Mouse (Mus musculus) megakaryocyte-erythroid progenitor cell, adult 5-6 weeks (primary cell): ENCODE measurements around the gene Spin2c. TPM values are rescaled to one million over a fixed set of nuclear protein-coding genes. Genes with fewer than 3 reads are reported as not detected.

ENCODE experiments used
- ATAC-seq: replicated peaks from 2 replicates; pipeline ENCODE4 v1.8.0; 2016; ENCODE audit warnings: mild to moderate bottlenecking, inconsistent platforms; ENCODE audit not compliant: severe bottlenecking, poor library complexity, low FRiP score, low TSS enrichment
- total RNA-seq, 2 experiments: library from RNA; stranded (forward) in 1 of 2; stranded (reverse) in 1 of 2; fragments of 200-1000, 215-1000 nt in 1 of 2; fragments of >200 nt in 1 of 2; fragmentation: Nextera tagmentation in 1 of 2; gene quantifications; 2 replicates each; pipeline ENCODE4 v1.2.3; 2014 to 2017

Spin2c gene
- not detected in 2 replicates for total RNA-seq (2014; fragmentation: Nextera tagmentation)
- 7.8 TPM in 1 of 2 replicates, not detected in the other for total RNA-seq (2017)

- ATAC-seq = no peak
Observed at GRCm38 (mm10) chrX:153831951-153832561, at the start of gene Spin2c. TSS of gene Spin2c (plus strand) at chrX:153832225.

GRCm38 (mm10) chrX:153832606-153833005 lies 581 bp downstream of the Spin2c start:
- no peak for ATAC-seq

Other genes starting within 250 kb of the Spin2c start
- 0.67 TPM in 1 of 2 replicates, not detected in the other for gene Kctd12b, start 135.8 kb upstream of the Spin2c start, total RNA-seq (2014; fragmentation: Nextera tagmentation)
- gene Kctd12b, start 135.8 kb upstream of the Spin2c start, total RNA-seq (2017) = 0.76 TPM in 1 of 2 replicates, not detected in the other
- 22.5 and 71.5 TPM in 2 replicates for gene Nbdy, start 108.6 kb upstream of the Spin2c start, total RNA-seq (2014; fragmentation: Nextera tagmentation)
- 13.0 and 43.5 TPM in 2 replicates for gene Nbdy, start 108.6 kb upstream of the Spin2c start, total RNA-seq (2017)
- gene Samt1, start 180.4 kb downstream of the Spin2c start, total RNA-seq (2014; fragmentation: Nextera tagmentation) = not detected in 2 replicates
- not detected in 2 replicates for gene Samt1, start 180.4 kb downstream of the Spin2c start, total RNA-seq (2017)
- not detected in 2 replicates for gene 4921511M17Rik, start 201.6 kb downstream of the Spin2c start, total RNA-seq (2014; fragmentation: Nextera tagmentation)
- gene 4921511M17Rik, start 201.6 kb downstream of the Spin2c start, total RNA-seq (2017) = not detected in 2 replicates
- gene Gm10057, start 222.8 kb downstream of the Spin2c start, total RNA-seq (2014; fragmentation: Nextera tagmentation) = not detected in 2 replicates
- gene Gm10057, start 222.8 kb downstream of the Spin2c start, total RNA-seq (2017) = not detected in 2 replicates